Mouse (Mus musculus) adrenal gland, postnatal 36 days (tissue): ENCODE measurements around the gene Cyp4f14. TPM values are rescaled to one million over a fixed set of nuclear protein-coding genes. Genes with fewer than 3 reads are reported as not detected.
A peak's percentile ranks its signal among the peaks of the same experiment; 100 is the strongest.

Experiments used
- DNase-seq, 2 experiments: peaks; one replicate each; pipeline ENCODE4 v3.0.0; 2021; ENCODE audit warnings: mixed read lengths in 1 of 2
- long read RNA-seq, 2 experiments: library from polyadenylated mRNA; stranded (forward); transcript quantifications; one replicate each; pipeline ENCODE4 v2.0.0; 2021; ENCODE audit warnings: borderline sequencing depth in 2 of 2
- total RNA-seq, 2 experiments: library from RNA; stranded (reverse); gene quantifications; 2 replicates each; pipeline ENCODE4 v1.2.3; 2021

Cyp4f14 gene
- total RNA-seq = 10 to 100 TPM in 1 of 2 experiments, 1 to 10 TPM in 1; 7.3 to 10.1 TPM
- long read RNA-seq, experiment 1, partial matches to known transcripts = 1 of 13 reads
- long read RNA-seq, experiment 1, other reads (novel, unspliced or antisense) = 6 of 13 reads
- long read RNA-seq, experiment 2, partial matches to known transcripts = 0 of 3 reads
- long read RNA-seq, experiment 2, other reads (novel, unspliced or antisense) = 1 of 3 reads

- peak; percentile 87 to 90 for DNase-seq
Measured at GRCm38 (mm10) chr17:32917131-32917530, at the start of gene Cyp4f14. Gene Cyp4f14 (minus strand): TSS chr17:32917342.

- peak; percentile 88 to 89 for DNase-seq
Measured at GRCm38 (mm10) chr17:32965623-32966290, 48.6 kb upstream of the Cyp4f14 start, which contains the start of gene Zfp472. Gene Zfp472 (plus strand): TSS chr17:32965814.

GRCm38 (mm10) chr17:32965253-32965622 lies 48.1 kb upstream of the Cyp4f14 start:
- DNase-seq = peak; percentile 17 to 19

GRCm38 (mm10) chr17:32951441-32951840 lies 34.3 kb upstream of the Cyp4f14 start:
- peak; percentile 91 to 93 for DNase-seq

GRCm38 (mm10) chr17:32951006-32951405 lies 33.9 kb upstream of the Cyp4f14 start:
- DNase-seq = no peak

GRCm38 (mm10) chr17:32950136-32950535 lies 33.0 kb upstream of the Cyp4f14 start:
- DNase-seq = no peak

- DNase-seq = peak; percentile 100
Measured at GRCm38 (mm10) chr17:32947215-32947914, 30.2 kb upstream of the Cyp4f14 start, which contains the start of gene Cyp4f13. Gene Cyp4f13 (minus strand): TSS chr17:32947402.

GRCm38 (mm10) chr17:32946716-32947115 lies 29.6 kb upstream of the Cyp4f14 start:
- peak in 1 of 2 experiments; percentile 20 for DNase-seq

GRCm38 (mm10) chr17:32944402-32945035 lies 27.4 kb upstream of the Cyp4f14 start:
- no peak for DNase-seq

GRCm38 (mm10) chr17:32943661-32944060 lies 26.5 kb upstream of the Cyp4f14 start:
- DNase-seq = no peak

GRCm38 (mm10) chr17:32939831-32940230 lies 22.7 kb upstream of the Cyp4f14 start:
- peak; percentile 23 to 30 for DNase-seq

- DNase-seq = no peak
Measured at GRCm38 (mm10) chr17:32927803-32928202, 10.7 kb upstream of the Cyp4f14 start.

GRCm38 (mm10) chr17:32924658-32925312 lies 7.6 kb upstream of the Cyp4f14 start:
- peak; percentile 85 to 88 for DNase-seq

GRCm38 (mm10) chr17:32923681-32924080 lies 6.5 kb upstream of the Cyp4f14 start:
- DNase-seq = no peak

GRCm38 (mm10) chr17:32919123-32919522 lies 2.0 kb upstream of the Cyp4f14 start:
- no peak for DNase-seq

- no peak for DNase-seq
Measured at GRCm38 (mm10) chr17:32916075-32916474, 1.1 kb downstream of the Cyp4f14 start.

GRCm38 (mm10) chr17:32906172-32906571 lies 11.0 kb downstream of the Cyp4f14 start:
- no peak for DNase-seq

- DNase-seq = peak; percentile 72 to 78
Measured at GRCm38 (mm10) chr17:32905239-32905638, 11.9 kb downstream of the Cyp4f14 start.

- DNase-seq = peak in 1 of 2 experiments; percentile 21
Measured at GRCm38 (mm10) chr17:32904414-32904813, 12.7 kb downstream of the Cyp4f14 start.

- DNase-seq = no peak
Measured at GRCm38 (mm10) chr17:32901751-32902525, 15.2 kb downstream of the Cyp4f14 start.

- DNase-seq = no peak
Measured at GRCm38 (mm10) chr17:32895421-32895820, 21.7 kb downstream of the Cyp4f14 start.
